Mouse (Mus musculus) bone marrow macrophage, adult 2 months (primary cell): ENCODE data around the gene Abhd6.

Experiments used
- CTCF ChIP-seq: IDR thresholded peaks from 2 replicates; pipeline ENCODE4 v1.5.1; 2012; ENCODE audit warnings: low read depth, mild to moderate bottlenecking, low read length, moderate library complexity
- POLR2A ChIP-seq: IDR thresholded peaks from 2 replicates; pipeline ENCODE4 v1.6.1; 2012; ENCODE audit warnings: mild to moderate bottlenecking, low read depth, low read length, borderline replicate concordance

DNA sequence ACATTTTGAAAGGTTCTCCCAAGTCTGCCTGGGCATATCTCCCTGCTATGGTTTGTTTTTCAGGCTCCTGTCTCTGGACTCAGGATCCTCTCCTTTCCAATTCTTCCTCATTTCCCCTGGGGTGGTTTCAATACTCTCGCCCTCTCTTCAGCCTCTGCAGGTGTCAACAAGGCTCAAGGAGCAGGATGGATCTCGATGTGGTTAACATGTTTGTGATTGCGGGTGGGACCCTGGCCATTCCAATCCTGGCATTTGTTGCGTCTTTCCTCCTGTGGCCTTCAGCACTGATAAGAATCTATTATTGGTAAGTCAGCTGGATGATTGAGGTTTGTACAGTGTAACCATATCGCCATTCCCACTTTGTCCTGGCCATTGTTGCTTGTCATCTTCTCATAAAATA is 25.4 kb downstream of the Abhd6 start:
- TF ChIP-seq POLR2A (no peak), CTCF (no peak)
